Mouse (Mus musculus): ENCODE data around the gene Dok7.

- TF ChIP-seq CTCF (conservative IDR thresholded peaks at IDR 0.05; ENCODE audit: low read length): no peak
- no peak for TF ChIP-seq POU5F1 (IDR thresholded peaks at IDR 0.05; ENCODE audit: borderline replicate concordance, low read length)
These were observed 49.3 kb downstream of the Dok7 start for GRCm38 (mm10) chr5:35105922-35106298.

Data from E14TG2a.4 (cell line).